Mouse (Mus musculus): ENCODE measurements around the gene Pnliprp2. TPM values are rescaled to one million over a fixed set of nuclear protein-coding genes. Genes with fewer than 3 reads are reported as not detected.

The Pnliprp2 gene
- not detected for polyA plus RNA-seq (2017; shearing (Covaris generic))

DNA sequence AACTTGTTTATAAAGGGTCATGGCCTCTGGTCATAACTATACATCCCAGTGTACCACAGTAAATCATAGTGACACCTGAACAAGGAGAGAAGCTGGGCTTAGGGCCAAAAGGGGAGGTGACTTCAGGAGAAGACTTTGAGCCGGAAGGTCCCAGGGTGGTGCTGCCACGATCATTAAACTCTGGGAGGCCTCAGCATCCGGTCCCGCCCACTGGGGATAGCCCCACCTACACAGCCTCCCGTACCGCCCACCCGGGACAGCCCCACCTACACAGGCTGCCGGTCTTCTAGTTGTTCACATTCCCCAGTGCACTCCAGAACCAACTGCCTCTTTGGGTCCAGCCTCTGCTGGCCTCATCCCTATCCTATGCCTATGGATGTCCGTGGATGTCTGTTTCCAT lies at the start of gene Pnliprp2:
Pnliprp2 (plus strand) TSS at position 297 of the 400 bp plus-strand sequence.

DNA sequence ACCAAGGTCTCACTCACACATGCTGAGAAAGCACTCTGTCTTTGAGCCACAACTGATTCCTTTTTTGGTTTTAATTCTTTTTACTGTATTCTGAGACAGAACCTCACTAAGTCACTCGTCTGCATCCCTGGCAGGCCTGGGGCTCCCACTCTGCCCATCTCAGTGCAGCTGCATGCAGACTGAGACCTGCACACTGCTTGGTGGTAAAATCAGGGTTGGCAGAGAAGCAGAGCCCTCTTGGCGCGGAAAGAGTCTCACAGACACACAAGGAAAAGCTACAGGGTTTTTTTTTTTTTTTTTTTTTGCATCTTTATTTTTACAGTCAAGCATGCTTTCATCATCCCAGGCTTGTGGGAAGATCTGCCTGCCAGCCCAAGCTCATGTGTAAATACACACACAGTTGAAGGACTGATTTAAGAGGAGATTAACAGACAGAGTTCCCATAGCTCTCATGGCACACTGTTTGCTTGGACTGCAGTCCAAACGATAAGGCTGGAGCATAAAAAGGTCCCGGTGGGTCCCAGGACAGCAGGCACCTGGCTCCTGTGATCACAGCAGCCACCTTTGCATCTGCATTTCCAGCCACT lies 31.0 kb upstream of the Pnliprp2 start, which contains the start of gene Pnliprp1:
Pnliprp1 (plus strand) TSS at position 443 of the 587 bp plus-strand sequence.

DNA sequence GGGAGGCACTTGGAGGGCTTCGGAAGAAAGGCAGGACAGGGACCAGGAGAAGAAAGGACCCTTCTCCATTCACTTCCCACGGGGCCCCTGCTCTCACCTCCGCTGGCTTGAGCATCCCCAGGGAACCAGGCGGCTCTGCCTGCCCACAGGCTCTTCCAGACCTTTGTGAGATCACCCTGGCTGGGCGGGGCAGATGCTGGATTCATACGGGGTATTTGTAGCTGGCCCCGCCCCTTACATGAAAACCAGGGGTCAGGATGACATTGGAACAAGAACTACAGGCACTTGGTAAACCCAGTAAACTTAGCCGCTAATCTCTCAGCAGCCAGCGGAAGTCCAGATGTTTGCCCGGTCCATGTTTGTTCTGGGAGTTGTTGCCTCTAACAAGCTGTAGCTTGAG lies 34.8 kb downstream of the Pnliprp2 start, which contains the start of gene 1700019N19Rik:
1700019N19Rik (minus strand) TSS at position 178 of the 400 bp plus-strand sequence.

Other genes starting within 250 kb of the Pnliprp2 start
- gene Ccdc172, start 247.7 kb upstream of the Pnliprp2 start, polyA plus RNA-seq (2017; shearing (Covaris generic)): not detected
- 1 to 10 TPM in 1 of 2 experiments, under 1 TPM in 1; 0.23 to 1.8 TPM for gene Pnlip, start 107.2 kb upstream of the Pnliprp2 start, polyA plus RNA-seq (2017; shearing (Covaris generic))
- gene Pnliprp1, start 30.8 kb upstream of the Pnliprp2 start, polyA plus RNA-seq (2017; shearing (Covaris generic)): 1 to 10 TPM in 1 of 2 experiments, under 1 TPM in 1; 0.72 to 2.6 TPM
- 1 to 10 TPM in 1 of 2 experiments, not detected in 1; 1.4 TPM for gene 1700019N19Rik, start 34.7 kb downstream of the Pnliprp2 start, polyA plus RNA-seq (2017; shearing (Covaris generic))
- under 1 TPM in 1 of 2 experiments, not detected in 1; 0.15 TPM for gene Eno4, start 183.7 kb downstream of the Pnliprp2 start, polyA plus RNA-seq (2017; shearing (Covaris generic))
- gene Hspa12a, start 183.9 kb downstream of the Pnliprp2 start, polyA plus RNA-seq (2017; shearing (Covaris generic)): 1 to 10 TPM; 2.0 to 2.1 TPM

All from inflammation-experienced regulatory T-cells (primary cell).